Mouse (Mus musculus): ENCODE data around the gene Plxnd1.
A peak's percentile ranks its signal among the peaks of the same experiment; 100 is the strongest.

Plxnd1 gene

DNA sequence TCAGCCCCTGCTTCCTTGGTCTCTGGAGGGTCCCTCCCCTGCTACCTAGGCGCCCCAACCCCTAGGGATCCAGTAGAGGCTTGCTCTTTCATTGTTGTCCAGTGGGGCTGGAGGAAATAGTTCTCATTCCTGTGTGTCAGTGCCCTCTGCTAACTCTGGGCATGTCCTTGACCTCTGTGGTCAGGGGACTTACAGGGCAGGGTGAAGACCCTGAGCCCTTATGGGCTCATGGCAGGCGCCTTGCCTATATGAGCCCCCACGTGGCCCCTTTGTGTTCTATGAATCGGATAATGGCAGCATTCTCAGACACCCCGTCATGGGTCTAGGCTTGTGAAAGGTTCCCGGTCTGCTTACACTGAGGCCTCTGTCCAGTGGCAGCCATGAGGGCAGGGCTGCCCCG is 4.0 kb upstream of the Plxnd1 start:
- no peak for DNase-seq

DNA sequence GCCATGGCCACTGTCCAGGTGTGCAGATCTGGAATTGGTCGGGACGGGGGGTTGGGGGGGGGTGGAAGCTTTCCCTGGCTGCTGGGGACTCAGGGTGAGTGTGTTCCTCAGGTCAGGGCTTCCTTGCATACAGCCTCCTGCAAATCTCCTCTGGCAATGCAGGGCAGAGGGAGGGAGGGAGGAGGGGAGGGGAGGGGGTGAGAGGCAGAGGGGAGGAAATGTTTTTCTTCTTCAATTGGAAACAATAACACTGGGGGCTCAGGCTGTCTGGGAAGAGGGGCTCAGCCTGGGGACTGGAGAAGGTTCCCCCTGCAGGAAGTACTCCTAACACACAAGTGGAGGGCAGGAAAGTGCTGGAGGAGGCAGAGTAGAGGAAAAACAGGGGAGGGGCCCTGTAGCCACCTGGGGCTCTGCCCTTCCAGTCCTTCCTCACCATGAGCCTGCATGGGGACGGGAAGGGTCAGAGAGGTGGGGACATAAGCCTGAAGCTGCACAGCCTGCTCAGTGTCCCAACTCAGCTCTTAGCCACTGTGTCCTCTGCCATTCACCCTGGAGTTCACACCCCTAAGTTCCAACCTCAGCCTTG is 3.0 kb upstream of the Plxnd1 start:
- no peak for DNase-seq

DNA sequence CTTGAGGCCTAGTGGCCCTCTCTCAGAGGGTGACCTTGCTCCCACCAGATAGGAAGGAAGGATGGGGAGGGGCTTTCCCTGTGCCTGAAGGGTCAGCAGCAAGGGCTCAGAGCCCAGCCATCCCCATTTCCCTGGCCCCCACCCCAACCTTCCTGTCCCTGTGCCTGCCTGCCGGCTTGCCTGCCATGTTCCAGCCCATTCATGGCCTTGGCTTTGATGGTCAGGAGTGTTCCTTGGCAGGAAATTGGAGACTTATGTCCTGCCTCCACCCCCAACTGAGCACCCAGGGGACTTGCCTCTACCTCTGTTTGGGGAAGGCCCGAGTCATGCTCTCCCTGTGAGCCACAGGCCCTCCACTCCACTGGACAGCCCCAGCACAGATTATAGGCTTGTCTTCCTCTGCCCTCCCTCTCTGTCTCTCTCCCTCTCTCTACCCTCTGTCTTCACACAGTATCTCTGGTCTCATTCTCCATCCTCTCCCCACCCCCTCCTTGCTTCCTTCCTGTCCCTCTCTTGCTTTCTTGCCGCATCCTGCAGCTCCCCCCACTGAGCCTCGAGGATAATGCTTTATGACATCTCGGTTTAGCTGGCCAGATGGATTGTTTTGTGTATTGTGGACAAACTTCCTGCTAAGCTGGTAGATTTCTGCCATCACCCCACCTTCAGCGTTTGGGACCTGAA is 1.5 kb upstream of the Plxnd1 start:
- DNase-seq: peak; percentile 69 to 73

DNA sequence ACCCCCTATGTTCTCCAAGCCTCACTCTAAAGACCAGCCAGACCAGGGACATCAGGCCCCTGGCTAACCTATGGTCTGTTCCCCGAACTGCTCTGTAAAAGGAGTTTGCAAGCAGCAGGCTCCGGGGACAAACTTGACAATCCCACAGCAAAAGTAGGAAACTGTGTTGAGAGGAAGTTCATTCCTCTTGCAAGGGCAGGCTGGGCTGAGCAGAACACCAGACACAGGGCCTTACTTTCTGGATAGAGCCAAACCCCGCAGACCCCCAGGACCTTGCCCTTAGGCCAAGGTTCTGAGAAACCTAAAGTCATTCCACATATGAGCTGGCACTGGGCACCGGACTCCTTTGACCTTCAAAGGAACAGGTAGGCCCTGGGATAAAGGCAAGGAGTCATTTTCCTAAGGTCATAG is 731 bp upstream of the Plxnd1 start:
- DNase-seq: no peak

DNA sequence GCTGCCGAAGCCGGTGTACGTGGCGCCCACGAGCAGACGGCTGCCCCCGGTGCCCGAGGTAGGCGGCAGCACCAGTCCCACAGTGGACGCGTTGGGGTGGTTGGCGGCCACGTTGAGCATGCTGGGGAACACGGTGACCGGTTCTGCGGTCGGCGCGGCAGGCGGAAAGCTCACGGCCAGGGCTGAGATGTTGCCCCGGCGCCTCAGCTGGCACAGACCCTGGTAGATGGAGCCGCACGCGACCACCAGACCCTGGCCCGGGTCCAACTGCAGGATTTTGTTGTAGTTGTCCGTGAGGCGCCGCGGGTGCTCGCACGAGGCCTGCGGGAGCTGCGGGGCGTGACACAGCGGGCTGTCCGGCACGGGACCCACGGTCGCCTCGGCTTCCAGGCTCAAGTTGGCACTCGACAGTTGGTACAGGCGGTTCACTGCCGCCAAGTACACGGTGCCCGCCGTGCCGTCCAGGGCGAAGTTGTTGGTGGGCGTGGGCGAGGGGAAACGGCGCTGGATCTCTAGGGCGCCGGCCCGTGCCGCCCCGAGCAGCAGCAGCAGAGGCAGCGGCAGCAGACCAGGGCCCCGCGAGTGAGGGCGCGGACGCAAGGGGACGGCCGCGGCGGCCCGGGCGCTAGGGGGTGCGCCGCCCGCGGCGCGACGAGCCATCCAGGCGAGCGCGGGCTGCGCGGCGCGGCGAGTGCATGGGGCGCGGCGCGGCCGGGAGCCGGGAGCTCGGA is 494 bp downstream of the Plxnd1 start:
- DNase-seq: no peak

DNA sequence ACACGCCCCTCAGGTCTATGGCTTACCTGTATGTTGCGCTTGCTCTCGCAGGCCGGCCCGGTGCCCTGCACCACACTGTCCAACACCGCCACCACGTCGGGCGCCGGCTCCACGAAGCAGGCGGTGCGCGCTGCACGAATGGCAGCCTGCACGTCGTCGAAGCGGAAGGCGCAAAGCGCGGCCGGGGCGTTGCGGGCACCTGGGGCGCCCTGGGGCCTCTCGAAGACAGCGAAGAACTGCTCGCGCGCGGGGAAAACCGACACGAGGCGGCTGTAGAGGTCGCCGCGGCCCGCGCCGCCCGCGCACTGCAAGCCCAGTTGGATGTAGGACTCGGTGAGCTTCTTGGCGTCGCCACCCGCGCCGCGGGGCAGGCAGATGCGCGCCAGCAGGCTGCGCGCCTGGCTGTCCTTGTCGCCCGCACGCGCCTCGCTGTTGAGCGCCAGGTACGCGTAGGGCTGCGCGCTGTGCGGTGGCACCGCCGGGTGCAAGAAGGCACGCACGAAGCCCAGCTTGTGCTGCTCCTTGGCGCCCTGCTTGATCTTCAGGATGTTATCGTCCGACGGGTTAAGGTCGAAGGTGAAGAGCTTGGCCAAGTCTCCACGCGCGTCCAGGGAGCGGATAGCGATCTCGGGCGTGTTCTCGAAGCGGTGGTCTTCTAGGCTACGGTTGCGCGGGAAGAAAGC is 1.2 kb downstream of the Plxnd1 start:
- no peak for DNase-seq

DNA sequence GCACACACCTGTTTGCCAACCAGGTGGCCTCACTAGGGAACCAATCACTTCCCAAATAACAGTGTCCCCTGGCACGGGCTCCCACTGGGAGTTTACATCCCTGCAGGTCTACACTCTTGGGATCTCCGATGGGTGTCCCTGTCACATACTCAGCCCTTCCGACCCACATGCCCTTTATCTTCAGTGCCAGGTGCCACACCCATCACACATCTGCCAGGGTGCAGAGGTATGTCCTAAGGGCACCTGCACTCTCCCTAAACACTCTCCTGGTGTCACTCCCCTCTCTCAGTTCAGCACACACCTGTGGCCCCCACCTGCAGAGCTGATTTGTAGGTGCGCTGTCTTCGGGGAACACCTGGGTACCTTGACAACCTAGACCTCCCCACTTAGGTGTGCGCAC is 1.8 kb downstream of the Plxnd1 start:
- DNase-seq: no peak

DNA sequence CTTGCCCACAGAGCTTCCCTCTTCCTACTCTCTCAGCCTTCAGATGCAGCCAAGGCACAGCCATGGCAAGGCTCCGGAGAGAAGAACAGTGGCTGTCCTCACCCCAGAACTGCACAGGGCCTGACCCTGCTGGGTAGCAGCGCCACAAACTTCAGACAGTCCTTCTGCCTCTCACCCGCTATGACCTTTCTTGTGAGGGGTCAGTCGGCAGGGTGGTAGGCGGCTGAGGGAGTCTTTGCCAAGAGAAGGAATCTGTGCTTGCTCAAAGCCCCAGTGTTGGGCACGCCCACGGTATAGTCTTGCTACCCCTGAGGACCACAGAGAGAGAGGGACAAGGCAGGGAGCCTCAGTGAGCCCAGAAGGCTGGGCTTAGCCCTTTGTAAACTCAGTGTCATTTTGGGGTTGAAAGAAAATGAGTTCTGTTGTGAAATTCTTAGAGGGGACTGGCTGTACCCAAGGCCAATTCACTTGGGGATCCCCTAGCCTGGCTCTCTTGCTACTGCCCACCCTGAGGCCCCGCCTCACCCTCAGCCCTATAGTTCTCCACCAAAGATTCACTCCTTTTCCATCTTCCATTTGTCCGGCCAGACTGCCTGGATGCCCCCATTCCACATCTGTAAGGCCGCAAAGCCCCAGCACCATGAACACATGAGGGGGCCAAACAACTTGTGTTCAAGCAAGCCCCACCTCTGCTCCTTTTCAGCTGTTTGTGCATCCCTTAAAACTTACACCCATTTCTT is 2.8 kb downstream of the Plxnd1 start:
- peak in 1 of 2 experiments; percentile 37 for DNase-seq

DNA sequence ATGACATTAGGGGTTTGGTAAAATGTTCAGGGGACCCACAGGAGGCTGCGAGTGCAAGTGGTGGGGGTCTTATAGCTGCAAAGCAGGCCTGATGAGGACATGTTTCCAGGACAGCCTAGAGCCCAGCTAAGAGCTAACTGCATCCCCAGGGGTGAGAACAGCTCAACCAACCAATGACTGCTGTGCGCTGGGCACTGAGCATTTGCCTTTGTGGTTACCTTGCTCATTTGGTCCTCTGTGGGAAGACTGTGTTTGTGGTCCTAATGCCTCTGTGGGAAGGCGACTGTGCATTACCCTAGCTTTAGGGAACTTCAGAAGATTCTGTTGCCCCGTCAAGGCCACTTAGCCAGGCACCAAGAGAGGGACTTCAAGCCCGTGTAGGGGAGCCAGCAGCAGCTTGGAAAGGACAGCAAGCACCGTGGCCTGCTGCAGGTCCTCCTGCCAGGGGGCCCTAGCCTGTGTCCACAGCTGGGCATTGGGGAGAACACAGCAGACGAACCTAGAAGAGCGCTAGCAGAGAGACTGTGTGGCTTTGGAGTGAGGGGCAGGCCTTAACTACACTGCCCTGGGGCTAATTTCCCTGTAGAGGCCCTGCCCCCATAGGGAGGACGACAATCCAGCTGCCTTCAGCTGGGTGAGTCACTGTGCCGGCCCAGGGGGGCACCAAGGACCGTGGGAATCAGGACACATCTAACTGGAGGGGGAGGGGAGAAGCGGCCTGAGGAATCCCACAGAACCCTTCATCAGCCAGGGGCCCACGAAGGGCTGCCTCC is 3.5 kb downstream of the Plxnd1 start:
- peak in 1 of 2 experiments; percentile 59 for DNase-seq

DNA sequence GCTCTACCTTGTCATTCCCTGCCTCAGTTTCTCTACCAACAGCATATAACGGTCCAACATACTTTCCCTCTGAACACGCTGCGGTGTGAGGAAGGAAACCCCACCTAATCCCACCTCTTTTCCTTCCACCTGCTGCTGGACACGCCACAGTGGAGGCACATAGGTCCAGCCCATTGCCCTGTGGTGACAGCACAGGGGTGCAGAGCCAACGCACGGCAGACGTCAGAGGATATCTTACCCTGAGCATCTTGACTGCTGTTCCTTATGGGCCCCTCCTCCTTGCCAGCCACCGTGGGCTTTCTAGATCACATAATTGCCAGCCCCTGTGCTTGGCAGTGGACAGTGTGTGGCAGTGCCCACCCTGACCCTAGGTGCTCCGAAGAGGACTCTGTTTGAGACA is 4.3 kb downstream of the Plxnd1 start:
- no peak for DNase-seq

DNA sequence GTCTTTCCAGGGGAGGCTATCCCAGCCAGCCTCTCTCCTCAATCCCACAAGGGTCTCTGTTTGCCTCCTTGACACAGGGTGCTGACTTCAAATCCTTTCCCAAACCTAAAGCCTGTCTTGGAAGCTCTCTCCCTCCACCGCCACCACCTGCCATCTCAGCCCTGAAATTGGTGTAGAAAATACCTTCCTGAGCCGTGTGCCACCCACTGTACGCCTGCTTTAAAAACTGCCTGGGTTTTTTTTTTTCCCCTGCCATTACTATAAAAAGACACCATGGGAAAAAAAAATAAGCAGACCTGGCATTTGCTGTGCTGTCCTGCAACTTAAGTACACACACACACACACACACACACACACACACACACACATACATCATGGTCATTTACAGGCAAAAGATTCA is 4.7 kb downstream of the Plxnd1 start:
- DNase-seq: no peak

DNA sequence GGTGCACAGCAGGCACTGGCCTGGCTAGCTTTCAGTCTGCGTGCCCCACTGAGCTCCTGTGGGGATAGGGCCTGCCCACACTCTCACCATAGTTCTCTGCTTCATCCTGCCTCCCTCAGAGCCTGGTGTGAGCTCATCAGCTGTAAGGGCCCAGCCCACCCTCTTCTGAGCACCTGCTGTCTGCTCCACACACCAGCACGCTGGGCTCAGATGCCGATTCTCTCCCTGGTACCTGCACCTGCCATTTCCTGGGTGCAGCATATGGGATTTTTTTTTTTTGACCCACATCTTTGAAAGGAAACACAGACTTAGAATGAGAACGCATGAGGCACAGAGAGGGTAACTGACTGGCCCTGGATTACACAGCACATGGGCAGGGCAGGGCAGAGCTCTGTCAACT is 5.2 kb downstream of the Plxnd1 start:
- no peak for DNase-seq

DNA sequence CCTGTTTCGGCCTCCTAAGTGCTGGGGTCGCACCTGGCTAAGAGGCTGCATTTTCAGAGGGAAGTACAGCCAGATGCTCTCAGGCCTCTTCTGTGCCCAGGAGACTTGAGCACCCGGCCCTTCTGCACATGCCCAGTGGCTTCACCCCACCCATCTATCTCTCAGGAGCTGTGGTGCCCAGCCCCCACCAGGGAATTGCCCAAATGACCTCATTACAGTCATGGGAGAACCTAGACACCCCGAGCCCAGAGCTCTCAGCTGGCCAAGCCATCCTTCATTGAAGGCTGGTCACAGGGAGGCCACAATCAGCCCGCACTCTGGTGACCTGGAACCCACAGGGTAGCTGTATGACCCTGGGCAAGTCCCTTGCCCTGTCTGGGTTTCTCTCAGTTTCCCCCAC is 5.8 kb downstream of the Plxnd1 start:
- no peak for DNase-seq

DNA sequence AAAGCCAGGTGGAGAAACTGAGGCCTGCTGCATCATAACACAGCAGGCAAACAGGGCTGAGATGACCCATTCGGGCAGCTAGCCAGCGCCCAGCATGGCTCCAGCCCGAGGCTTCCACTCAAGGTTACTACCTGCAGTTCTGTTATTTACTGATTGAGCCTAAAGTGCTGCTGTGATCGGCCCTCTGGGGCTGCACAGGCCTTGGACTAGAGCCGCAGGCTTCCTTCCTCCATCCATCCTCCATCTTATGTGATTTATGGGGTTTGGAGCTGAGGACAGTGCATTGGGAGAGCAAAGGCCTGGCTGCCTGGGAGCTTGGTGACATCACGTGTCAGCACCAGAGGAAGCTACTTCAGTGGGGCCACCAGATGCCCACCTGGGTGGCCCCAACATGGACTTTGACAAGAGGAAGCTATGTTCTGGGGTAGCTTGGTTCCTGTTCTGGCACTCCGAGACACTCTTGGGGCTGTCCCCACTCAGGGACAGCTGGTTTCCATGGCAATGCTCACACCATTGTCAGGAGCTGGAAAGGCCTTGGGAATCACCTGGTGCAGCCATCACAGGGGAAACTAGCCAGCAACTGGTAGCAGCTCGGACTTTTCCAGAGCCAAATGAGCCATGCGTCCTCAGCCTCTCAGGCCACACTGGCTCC is 7.6 kb downstream of the Plxnd1 start:
- no peak for DNase-seq

DNA sequence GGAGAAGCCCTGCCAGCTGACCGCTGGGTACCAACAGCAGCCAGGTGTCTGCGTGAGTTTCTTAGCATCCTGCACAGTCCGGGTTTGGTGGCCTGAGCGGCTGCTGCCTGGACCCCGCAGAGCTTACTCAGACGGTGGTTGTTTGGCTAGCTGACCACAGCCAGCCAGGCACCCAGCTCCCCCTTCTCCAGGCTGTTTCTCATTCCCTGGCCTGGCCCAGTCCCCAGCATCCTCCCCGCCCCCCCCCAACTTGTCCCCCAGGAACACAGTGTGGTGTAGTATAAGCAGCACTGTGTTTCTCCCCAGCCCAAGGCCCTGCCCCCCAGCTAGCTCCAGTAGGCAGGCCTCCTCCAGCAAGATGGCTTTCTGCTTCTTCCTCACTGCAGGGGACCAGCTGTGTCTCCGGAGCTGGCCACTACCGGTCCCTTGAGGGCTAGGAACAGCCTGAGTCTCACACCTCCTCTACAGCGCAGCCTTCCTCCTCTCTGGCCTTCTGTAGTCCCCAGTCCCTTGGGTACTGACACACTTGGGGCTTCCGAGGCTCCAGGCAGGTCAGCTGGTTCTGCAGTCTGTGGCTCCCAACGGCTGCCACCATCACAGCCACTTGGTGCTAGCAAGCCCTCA is 8.2 kb downstream of the Plxnd1 start:
- DNase-seq: no peak

DNA sequence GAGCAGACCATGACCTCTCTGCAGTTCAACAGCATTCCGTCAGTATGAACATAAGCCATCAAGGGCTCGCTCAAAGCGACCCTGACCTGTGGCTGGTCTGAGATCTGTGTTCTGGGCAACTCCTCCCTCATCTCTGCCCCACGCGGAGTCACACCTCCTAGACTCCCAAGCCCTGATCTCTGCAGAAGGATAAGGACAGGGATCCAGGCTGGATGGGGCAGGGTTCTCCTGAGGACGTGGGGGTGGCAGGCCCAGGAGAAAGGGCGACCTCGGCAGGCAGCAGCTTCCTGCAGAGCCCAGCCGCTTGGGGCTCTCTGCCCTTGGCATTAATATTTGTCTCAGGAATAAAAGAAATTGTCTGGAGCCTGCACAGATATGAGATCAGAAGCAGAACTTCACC is 9.2 kb downstream of the Plxnd1 start:
- DNase-seq: no peak

DNA sequence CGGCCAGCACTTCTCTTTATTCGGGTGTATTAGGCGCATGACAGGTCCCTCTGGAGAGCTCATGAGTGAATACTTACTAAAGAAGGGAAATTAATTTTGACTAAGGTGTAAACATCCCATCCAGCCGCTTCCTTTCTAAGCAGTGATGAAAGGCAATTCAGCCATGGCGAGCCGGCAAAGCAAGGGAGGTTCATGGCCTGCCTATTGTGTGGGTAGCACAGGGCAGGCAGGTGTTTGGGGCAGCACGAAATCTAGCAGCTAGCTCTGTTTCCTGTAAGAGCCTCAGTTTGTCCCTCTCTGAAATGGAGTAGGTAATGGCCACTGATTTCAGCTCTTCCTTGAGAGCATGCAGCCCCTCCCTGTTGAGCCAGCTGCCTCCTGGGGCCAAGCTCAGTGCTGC is 10.2 kb downstream of the Plxnd1 start:
- DNase-seq: no peak

DNA sequence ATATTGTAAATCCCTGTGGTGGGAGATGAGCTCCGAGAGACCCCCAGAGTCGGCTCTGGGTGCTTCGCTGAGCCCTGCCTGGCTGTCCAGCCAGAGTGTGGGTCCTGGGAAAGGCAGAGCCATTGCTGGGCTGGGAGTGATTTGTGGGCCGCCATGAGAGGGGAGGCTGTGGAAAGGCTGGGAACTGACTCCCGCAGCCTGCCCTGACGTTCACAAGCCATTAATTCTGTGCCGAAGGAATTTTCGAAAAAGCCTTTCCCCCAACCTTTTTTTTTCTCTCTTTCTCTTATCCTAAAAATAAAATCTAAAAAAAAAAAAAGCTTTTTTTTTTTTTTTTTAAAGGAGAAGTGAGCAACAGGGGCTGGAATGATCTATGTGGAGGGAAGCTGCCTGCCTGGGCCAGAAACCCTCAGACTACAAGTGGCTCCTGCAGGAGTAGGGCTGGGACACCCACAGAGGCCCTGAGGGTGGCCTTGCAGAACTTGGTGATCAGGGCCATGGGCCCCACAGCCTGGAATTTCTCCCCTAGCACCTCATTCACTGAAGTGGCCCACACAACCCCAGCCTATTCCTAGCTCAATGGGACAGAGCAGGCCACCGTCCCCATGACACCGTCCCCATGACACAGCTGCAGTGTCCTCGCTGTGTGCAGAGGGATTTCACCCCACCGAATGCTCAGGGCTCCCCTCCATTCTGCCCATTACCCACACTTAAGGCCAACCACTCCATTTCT is 11.3 kb downstream of the Plxnd1 start:
- DNase-seq: peak in 1 of 2 experiments; percentile 53

DNA sequence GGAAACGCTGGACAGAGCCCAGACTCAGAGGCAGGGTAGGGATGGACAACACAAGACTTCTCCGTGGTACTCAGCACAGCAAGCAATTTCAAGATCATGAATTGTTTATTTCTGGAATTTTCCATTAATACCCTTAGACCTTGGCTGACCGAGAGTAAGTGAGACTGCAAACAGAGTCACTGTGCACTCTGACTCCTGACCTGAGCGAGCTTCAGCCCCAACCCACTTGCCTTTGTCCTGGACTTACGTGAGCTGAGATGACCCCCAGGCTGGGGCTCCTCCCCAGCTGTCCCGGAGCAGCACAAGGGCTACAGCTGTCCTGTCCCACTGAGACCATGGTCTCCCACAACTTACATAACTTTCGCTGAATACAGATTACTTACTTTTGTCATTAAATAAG is 11.9 kb downstream of the Plxnd1 start:
- no peak for DNase-seq

DNA sequence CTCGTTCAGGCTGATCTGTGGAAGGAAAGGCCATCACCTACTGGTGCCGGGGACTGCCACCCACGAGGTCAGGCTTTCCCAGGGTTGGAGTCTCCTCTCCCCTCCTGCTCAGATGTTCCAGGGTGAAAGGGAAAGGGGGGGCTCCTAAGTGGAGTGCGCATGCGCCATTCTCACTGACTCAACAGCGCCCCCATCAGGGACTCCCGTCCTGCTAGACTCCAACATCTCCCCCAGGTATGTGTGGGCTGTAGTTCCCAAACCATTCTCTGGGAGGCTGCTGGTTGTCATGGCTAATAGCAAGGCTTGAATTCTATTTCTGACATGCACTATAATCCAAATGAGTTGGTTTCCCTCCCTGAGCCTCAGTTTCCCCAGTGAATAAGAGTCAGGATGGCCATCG is 16.2 kb downstream of the Plxnd1 start:
- no peak for DNase-seq
